Mouse (Mus musculus) right cerebral cortex, postnatal 10 days (tissue): ENCODE data around the gene Nck2.
A peak's percentile ranks its signal among the peaks of the same experiment; 100 is the strongest.
"Not testable (repeated sequence)": the region's sequence is repeated elsewhere in the genome, so short reads cannot be mapped to it uniquely, and the experiment has no call there.

Experiments used
- DNase-seq, 2 experiments: peaks; one replicate each; pipeline ENCODE4 v3.0.0; 2021; ENCODE audit warnings: low spot score in 2 of 2

The Nck2 gene

DNA sequence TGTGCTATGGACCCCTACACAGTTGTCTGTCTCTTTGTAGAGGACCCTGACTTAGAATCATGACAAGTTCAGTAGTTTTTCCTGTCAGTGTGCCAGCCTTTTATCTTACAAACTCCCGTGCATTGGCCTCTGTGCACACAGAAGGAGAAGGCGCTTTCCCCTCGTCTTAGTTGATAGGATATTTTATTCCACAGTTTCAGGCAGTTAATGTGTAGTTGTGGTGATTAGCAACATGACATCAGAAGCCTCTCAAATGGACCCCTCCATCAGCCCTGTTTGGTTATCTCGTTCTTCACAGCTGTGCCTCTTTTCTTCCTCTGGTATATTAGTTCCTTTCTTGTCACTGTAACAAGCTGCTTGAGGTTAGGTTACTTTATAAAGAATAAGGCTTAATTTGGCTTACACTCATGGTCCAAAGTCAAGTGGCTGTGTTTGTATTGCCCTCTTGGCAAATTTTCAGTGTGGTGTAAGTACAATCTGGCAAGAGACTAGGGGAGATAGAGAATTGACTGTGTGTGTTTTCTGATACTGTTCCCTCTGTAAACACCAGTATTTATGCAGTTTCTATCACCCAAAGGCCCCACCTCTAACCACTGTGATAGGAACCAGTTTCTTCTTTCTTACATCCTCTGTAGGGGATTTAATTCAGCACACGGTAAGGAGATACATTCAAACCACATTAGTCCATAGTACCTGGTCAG lies 89.8 kb downstream of the Nck2 start:
- no peak for DNase-seq

DNA sequence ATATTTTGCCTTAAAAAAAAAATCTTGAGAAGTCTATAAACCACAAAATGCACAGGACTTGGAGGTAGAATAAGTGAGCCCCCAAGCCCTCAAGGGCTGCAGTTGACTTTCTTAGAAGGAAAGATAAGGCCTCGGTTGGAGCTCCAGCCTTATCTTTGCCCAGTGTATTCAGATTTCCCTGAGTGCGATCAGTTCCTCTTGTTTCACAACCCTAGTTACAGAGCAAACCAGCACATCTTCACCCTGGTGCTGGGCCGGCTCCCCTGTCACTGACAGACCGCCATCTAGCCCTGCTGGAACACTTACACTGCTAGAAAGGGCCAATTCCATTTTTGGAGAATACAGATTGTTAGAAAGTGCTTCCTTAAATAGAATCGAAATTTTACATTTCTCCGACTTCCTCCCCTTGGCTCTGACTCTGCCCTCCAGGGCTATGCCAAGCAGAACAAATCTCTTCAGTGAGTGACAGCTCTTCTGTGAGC lies 91.2 kb downstream of the Nck2 start:
- peak in 1 of 2 experiments; percentile 52 for DNase-seq

DNA sequence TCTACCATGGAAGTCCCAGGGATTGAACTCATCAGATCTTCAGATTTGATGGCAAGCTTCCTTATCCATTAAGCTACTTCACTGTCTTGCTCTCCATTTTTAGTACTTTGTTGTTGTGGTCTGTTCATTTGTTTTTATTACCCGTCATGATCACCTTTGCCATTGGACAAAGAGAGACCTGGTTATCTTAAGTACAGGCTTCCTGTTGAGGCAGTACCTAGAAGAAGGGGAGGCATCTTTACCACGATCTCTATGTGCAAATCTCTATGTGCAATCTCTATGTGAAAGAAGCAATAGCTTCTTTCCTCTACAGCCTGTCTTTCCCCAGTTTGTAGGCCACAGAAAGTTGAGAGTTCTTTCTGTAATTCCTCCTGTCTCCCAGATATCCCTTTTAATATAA lies 91.9 kb downstream of the Nck2 start:
- no peak for DNase-seq

DNA sequence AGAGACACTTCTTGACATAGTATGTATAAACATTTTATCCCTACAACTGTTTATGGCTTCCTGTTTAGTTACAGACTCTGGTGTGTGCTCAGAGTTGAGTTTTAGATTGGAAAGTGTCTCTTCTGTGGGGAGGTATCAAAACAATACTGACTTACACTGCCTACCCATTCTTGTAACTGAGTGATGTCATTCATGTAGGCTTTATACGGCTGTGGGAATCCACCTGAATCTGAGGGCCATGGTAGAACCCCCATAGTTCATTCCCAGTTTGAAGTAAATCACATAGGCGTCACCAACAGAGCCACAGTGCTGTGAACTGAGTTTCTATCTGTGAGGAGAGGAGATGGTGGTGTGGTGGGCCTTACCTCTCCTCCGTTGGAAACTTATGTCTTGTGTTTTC lies 92.6 kb downstream of the Nck2 start:
- DNase-seq = no peak

DNA sequence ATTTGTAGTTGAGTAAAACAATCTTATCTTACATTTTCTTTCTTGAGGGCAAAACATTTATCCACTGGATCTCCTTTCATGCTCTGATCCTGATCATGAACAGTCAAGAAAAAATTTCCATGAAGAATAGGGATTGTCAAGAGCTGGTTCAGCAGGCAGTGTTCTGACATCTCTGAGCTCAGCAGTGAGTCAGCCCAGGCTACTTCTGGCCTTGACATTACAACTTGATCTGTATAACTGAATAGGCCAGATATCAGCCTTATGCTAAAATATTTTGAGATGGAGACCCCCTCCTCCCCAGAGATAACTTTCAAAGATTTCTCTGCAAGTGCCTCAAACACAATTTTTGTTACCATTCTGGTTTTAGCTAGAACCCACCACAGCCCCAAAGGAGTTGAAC lies 93.1 kb downstream of the Nck2 start:
- no peak for DNase-seq

DNA sequence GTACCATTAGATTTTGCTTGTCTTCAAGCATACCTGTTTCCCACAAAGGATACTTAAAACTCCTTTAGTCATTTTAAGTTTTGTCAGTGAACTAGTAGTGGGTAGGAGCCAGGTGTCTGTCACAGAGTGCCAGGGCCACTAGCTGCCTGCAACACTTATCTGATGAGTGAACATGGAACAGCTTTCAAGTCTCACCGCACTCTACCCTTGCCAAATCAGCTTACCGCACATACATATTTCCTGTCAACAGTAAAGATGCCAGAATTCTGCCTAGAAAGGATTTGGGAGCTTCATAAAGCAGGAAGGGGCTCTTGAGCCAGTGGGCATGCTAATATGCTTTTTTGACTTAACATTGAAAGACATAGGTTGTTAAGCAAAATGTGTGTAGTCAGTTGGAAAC lies 94.3 kb downstream of the Nck2 start:
- DNase-seq = no peak

DNA sequence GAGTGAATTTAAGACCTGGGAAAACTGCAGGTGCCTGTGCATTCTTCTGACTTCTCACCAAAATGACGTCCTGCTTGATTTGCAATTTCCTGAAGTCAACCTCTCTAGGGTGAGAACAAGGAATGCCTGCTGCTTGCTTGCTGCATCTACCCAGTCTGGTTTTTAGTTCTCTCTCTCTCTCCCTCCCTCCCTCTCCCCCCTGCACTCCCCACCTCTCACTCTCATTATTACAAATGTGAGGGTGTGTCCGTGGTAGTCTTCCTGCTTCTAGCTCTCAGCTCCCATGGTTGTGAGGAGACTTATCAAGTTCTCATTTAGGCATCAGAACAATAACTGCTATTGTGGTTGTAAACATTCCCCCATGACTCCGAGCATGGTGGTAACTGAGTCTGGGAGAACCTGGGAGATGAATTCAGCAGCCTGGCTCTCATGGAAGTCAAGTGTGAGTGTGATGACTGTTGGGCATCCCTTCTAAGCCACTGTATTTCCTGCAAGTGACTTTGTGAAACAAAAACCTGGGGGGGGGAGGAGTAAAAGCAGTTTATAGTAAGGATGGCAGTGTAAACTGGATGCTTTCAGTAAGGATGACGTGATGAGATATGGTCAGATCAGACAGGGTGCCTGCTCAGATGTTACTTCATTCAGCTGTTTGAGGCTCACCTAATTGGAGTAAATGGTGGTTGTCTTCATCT lies 95.5 kb downstream of the Nck2 start:
- DNase-seq = no peak

DNA sequence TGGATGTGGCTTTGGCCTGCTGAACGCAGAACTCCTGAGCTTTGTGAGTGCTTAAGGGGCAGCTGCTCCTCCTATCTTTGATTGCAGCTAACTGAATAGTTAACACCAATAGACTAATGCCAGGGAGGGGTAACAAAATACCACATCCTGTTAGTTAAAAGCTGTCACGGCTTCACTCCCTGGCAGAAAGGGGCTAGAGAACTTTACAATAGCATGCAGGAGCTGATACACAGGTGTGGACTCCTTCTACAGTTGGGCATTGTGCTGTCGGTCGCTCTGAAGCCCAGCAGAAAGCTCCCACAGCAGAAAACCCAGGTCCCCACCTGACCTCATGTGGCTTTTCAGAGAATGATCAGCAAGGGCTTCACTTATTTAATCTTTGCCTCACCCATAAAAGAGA lies 98.0 kb downstream of the Nck2 start:
- DNase-seq = no peak

DNA sequence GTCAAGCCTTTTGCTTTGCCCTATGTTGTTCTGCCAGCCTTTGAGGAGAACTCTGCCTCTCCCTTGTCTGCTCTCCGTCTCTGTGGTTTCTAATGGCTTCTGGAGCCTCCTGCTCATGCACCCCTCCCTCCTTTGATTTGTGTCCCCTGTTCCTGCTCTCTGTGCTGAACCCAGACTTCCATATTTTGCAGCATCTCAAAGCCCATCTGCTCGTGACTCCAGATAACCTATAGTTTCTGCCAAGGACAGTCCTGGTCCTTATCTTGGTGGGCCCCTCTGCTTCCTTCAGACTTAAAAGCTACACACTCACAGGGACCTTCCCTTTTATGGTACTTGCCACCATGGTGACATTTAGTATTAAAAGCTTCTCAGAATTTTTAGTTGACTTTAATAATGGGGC lies 103.3 kb downstream of the Nck2 start:
- DNase-seq = no peak

DNA sequence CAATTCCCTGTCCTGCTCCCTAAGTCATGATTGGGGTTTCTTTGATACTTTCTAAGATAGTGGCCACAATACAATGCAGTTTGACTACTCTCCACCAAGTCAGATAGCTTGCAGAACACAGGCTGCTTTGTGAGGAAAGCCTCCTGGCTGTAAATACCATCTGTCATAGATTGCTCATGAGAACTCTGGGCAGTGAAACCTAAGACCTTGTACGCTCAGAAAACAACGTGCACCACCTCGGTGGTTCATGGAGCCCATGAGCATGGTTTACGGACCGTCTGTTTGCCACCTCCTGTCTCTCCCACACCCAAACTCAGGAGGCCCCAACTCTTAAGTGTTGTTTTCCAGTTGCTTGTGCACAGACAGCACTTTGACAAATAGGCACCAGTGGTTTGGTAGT lies 104.4 kb downstream of the Nck2 start:
- DNase-seq = no peak

DNA sequence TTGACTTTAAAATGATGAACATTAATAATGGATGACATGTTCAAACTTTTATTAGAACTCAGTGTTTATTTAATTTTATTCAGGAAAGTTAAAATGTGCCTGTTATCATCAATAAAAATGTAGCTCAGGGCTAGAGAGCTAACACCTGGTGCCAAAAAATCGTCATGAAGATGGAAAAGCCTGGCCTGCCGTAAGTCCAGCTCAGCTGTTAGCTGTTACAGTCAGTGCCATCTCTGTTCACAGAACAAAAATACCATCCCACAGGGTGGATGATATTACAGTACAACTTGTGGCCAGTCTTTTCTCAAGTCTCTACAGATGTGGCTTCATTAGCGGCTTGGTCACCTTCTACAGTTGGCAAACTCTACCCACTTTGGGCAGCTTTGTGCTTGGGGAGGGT lies 106.1 kb downstream of the Nck2 start:
- DNase-seq = no peak

DNA sequence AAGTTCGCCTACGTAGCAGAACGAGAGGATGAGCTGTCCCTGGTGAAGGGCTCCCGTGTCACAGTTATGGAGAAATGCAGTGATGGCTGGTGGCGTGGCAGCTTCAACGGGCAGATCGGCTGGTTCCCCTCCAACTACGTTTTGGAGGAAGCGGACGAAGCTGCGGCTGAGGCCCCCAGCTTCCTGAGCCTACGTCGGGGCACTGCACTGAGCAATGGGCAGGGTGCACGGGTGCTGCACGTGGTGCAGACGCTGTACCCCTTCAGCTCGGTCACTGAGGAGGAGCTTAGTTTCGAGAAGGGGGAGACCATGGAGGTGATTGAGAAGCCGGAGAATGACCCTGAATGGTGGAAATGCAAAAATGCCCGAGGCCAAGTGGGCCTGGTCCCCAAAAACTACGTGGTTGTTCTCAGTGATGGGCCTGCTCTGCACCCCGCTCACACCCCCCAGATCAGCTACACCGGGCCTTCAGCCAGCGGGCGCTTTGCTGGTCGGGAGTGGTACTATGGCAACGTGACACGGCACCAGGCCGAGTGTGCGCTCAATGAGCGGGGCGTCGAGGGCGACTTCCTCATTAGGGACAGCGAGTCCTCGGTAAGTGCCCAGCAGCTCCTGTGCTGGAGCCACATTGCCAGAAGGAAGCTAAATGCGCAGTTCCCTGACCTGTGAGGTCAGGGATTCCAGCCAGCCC lies 109.8 kb downstream of the Nck2 start:
- not testable (repeated sequence) for DNase-seq

DNA sequence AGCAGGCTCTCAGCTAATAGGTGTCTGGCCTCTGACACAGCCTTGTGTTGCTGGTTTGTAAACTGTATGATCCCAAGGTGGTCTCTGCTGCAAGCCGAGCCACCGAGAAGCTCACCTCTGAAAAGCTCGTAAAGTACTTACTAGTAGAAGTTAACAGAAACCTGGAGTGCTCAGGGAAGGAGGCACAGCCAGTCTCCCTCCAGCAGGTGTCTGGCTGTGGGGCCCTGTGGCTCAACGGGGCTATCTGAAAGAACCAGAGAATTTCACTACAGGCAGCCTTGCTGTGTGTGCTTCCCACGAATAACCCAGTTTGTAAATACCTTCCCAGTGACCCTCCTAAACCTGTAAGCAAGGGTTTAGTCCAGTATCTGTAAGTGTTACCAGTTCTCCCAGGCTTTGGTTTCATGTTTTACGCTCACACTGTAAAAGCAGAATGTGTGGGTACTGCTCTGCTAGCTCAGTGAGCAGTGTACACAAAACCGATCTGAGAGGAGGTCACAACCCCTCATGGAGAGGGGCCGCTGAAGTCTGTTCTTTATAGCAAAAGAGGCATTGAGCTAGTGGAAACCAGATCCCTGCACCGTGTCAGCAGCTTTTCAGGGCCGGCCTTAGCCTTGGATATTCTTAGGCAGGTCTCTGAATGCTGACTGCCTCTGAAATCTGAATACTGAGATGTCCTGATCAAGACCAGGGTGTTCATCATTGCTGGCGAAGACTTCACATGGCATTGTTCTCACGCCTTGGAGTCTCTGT lies 111.0 kb downstream of the Nck2 start:
- DNase-seq = no peak

DNA sequence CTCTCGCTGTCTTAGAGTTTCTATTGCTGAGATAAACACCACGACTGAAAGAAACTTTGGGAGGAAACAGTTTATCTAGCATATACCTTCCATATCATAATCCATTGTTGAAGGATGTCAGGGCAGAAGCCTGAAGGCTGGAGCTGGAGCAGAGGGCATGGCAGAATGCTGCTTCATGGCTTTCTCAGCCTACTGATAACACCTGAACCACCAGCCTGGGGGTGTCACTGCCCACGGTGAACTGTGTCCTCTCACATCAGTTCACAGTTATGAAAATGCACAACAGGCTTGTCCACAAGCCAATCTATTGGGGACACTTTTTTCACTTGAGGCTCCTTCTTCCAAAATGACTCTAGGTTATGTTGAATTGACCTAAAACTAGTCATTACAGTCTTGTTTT lies 114.0 kb downstream of the Nck2 start:
- no peak for DNase-seq

DNA sequence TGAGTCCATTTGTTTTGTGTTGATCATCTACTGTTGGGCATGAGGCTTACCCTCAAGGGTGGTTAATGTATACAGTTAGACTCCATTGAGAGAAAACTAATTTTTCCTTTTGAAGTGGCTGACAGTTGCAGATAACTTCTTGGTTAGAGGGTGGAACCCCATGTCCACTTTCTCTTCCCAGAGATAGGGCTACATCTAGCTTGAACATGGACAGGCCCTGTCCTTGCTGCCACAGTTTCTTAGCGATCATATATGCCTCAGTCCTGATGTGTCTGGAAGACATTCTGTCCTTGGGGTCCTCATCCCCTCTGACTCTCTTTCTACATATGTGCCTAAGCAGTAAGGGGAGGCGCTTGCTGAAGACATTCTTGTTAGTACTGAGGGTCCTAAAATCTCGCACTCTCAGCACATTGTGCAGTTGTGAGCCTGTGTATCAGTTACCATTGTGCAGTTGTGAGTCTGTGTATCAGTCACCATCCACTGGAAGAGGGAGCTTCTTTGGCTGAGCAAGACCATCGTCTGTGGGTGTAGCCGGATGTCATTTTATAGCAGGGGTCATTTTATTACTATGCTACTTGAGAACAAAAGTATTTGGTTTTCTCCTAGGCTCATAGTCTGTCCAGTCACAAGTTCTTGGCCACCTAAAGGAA lies 114.8 kb downstream of the Nck2 start:
- no peak for DNase-seq

DNA sequence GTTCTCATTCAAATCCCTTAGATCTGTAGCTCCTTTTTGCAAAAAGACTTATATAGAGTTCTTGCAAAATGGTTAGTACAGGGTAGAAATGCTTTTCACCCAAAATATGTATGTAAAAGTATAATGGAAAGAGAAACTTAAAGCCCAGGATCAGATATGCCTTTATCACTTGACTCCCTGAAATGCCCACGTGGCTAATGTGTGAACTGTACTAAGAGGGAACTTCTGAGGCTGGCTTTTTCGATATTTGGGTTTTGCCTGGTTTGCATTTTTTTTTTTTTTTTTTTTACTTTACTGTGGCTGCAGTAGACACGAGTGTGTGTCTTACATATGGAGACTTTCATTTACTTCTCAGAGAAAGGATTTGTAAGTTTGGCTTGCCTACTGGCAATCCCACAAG lies 116.7 kb downstream of the Nck2 start:
- DNase-seq = no peak

DNA sequence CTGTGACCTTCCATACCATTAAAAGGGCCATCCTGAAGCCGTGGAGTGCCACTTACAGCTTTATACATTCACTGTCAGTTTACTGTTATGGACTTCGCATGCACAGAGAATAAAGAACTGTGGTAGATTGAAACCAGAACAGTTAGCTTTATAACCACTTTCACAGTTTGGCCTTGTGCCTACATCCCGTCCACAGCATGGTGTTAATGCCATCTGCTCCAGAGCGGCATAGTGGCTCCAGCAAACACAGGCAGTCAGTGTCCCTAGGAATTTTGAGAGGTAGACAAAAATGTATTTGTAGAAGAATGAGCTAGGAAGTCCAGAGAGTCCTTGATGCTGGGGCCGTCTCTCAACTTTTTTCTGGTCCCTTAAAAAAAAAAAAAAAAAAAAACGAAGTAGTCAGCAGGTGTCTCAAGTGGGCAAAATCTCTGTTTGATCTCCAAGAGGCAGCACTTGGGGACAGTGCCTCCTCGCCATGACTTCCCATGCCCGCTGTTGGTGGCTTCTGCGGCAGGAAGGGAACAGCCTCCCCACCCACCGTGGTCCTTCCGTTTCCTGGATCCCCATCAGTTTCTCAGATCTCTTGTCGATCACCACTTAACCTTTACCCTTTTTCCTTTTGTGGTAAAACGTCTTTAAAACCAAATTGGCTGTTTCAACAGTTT lies 117.8 kb downstream of the Nck2 start:
- DNase-seq = peak in 1 of 2 experiments; percentile 36

DNA sequence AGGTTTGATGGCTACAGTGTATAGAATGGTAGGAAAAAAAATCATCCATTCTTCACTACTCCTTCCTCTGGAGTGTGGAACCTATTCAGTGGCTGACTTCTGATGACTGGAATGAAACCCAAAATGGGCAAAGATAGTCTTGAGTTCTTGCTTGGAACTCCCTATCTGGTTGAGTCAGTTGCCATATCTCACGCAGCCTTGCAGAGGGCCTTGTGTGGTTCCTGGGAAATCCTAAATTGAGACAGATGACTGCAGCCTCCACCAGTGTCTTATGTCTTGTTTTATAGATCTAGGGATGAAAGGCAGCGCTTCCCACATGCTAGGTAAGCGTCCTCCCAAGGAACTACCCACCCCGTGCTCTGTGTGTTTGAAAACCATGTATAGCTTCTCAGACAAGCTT lies 120.9 kb downstream of the Nck2 start:
- no peak for DNase-seq

DNA sequence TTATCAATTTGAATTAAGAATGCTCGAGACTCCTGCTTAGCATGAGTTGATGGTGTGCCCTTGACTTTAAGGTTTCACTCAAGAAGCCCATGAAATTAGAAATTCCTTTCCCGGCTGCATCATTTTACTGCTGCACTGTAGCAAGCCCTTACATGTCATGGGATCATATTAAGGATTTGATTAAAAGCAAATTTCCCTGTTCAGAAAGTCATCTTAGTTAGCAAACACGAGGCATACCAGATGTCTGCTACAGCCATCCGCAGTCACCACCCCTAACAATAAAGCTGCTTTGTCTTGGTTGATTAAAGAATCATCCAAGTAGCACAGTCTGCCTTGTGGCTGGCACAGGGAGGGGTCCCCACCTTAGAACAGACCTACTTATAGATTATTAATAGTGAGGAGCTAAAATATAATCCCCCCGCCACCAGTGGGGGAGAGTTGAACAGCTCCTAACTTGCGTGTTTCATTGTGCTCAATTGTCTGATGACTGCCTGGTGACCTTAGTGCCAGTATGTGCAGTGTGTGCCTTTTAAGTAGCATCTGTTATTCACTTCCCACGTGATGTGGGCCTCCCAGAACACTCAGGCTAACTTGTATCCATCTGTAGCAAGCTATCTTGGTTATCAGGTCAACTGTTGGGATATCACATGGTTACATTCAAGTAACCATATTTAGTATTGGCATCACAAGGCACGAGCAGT lies 122.4 kb downstream of the Nck2 start:
- no peak for DNase-seq

DNA sequence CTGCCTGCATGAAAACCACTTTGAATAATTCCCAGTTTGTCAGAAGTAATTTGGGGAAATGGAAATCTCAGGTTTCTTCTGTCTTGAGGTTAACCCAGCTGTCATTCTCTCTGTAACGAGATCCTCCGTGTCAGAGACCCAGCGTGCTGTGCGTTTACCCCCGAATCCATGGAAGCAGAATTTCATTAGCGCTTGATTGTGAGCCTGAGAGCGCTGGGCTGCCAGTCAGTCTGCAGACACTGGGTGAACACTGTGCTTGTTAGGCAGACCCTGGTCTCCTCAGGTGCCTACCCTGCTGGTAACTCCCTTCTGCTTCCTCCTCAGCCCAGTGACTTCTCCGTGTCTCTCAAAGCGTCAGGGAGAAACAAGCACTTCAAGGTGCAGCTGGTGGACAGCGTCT lies 124.4 kb downstream of the Nck2 start:
- no peak for DNase-seq

DNA sequence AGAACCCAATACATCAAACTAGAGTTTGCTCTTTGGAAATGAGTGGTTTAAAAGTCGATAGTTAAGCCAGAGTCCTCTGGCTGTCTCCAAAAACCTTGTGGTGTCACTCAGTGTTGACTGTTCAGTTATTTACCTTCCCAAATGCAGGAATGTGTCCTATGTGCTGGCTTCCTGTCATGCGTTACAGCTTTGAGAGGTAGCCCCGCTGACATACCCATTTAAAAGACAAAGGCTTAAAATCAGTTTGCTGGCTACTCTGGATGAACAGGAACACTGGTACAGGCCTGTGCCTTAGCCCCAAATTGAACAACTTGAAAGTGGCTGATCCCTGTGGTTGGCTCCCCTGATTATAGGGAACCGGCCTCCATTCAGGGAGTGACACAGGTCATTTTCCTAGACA lies 126.7 kb downstream of the Nck2 start:
- no peak for DNase-seq
